Mouse (Mus musculus) lung, postnatal 0 days (tissue): Measurements from ENCODE around the gene 5330417H12Rik.

Source experiments
- CTCF ChIP-seq: IDR thresholded peaks from 2 replicates; pipeline ENCODE4 v1.5.1; 2016; ENCODE audit warnings: antibody characterized with exemption, mild to moderate bottlenecking
- EP300 ChIP-seq: IDR thresholded peaks from 2 replicates; pipeline ENCODE4 v1.6.1; 2016; ENCODE audit warnings: antibody characterized with exemption, mild to moderate bottlenecking, control low read depth

- TF ChIP-seq CTCF (no peak), EP300 (no peak)
Observed at GRCm38 (mm10) chr7:107602913-107603312, 22.0 kb downstream of the 5330417H12Rik start.
